Mouse (Mus musculus) small intestine, adult 2 months (tissue): ENCODE data around the gene Errfi1.

Experiments
- CTCF ChIP-seq: fragments of 200-500 bp; IDR thresholded peaks from 2 replicates; pipeline ENCODE4 v1.5.1; 2012; ENCODE audit warnings: low read depth, mild to moderate bottlenecking, control low read depth, inconsistent platforms, low read length, moderate library complexity, mixed read lengths; ENCODE audit not compliant: insufficient replicate concordance, insufficient read length; ENCODE audit errors: extremely low read depth
- POLR2A ChIP-seq: fragments of 200-500 bp; IDR thresholded peaks from 2 replicates; pipeline ENCODE4 v1.6.1; 2012; ENCODE audit warnings: low read depth, mild to moderate bottlenecking, control low read depth, inconsistent platforms, low read length, moderate library complexity

DNA sequence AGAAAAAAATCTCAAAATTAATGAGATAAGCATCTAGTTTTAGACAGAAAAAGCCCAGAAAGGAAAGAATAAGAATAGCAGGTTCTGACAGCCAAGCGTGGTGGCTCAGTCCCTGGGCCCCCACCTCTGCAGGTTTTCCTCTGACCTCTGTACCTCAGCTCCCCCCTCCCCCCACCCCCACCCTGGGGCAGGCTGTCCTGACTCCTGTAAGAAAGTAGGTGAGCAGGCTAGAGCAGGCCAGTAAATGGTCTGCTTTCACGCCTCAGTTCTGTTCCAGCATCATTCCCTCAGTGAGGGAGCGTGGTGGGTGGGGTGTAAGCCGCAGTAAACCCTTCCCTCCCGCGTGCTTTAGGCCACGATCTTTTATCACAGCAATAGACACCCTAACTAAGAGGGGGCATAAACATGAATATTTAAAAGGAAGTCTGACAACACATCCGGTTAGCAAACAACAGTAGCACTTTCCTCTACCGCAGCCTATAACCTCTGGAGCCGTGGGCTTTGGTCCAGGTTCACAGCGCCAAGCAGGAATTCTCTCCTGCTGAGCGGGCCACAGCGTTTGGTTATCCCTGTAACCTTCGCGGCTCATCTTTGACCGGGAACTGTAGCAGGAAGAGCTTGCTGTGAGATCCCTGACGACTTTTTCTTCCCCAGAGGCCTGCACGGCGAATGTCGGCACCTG, 35.7 kb downstream of the Errfi1 start:
- no peak for TF ChIP-seq CTCF
- no peak for TF ChIP-seq POLR2A
